Mouse (Mus musculus): Measurements from ENCODE around the gene Sec11a. TPM values are rescaled to one million over a fixed set of nuclear protein-coding genes. Genes with fewer than 3 reads are reported as not detected.

Sec11a gene
- total RNA-seq, 2 experiments from 2014 or later = 71.6 to 77.3 TPM

GRCm38 (mm10) chr7:80900944-80901501, 46.6 kb downstream of the Sec11a start, which contains the start of gene Wdr73:
Gene Wdr73, minus strand, starts transcription at chr7:80901269.
- DNase-seq (ENCODE audit: low spot score in 2 of 2) = peak; percentile 79 to 90

DNA sequence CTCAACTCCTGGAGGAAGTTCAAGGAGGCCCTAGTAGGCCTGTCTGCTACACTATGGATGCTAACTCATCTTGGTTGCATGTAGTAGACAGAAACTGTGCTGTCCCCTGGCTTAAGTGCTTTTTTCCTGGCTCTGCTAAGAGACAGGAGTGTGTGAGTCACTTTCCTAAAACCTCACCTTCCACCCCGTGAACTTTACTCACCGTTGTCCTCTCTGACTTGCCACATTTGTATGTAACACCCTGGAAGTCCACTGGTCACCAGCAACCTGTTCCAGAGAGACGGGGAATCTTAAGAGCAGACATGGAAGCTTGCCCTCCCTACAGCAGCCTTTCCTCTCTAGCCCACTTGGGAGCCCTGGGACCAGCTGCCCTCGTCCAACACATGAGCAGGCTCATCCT, 49.9 kb downstream of the Sec11a start:
- no peak for DNase-seq (ENCODE audit: low spot score in 2 of 2)

GRCm38 (mm10) chr7:80897134-80897533, 50.4 kb downstream of the Sec11a start:
- no peak for DNase-seq (ENCODE audit: low spot score in 2 of 2)

DNA sequence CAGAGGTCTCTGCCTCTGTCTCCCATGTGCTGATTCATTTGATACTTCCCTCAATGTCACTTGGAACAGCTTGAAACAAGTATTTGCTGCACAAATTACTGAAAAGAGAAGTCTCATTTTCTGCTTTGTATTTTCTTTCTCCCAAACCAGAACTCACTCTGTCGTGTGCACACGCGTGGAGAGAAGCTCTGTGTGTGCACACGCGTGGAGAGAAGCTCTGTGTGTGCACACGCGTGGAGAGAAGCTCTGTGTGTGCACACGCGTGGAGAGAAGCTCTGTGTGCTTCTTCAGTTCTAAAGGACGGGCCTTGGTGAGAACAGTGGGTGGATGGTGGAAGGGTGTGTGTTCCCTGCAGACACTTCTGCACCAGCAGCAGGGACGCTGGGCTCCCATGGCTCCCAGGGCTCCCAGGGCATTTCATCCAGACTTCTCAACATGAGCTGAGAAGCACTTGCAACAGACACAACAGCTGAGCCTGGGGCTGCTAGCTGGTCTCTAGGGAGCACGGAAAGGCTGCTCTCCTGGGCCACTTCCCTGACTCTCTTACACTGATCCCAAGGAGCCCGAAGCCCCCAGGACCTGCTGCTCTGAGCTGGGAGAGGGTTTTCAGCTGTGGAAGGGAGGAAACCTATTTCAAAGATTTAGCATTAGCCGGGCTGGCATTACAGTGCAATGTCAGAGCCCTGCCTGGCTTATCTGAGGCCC, 52.6 kb downstream of the Sec11a start:
- no peak for DNase-seq (ENCODE audit: low spot score in 2 of 2)

DNA sequence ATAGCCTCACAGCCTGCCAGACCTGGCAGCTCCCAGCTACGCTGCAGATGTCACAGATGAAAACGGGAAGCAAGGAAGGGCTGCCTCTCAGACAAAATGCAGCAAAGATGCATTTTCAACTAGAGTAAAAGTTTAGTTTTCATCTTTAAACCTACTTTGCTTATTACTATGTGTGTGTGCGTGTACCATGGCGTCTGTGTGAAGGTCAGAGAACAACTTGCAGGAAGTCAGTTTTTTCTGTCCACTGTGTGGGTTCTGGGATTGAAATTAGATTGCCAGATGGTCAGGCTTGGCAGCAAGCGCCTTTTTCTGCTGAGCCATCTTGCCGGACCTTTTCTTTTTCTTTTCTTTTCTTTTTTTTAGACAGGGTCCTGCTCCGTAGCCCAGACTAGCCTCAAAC, 53.4 kb downstream of the Sec11a start:
- no peak for DNase-seq (ENCODE audit: low spot score in 2 of 2)

- no peak for DNase-seq (ENCODE audit: low spot score in 2 of 2)
Measured at GRCm38 (mm10) chr7:80893753-80894129, 53.8 kb downstream of the Sec11a start.

GRCm38 (mm10) chr7:80893086-80893752, 54.4 kb downstream of the Sec11a start:
- no peak for DNase-seq (ENCODE audit: low spot score in 2 of 2)

DNA sequence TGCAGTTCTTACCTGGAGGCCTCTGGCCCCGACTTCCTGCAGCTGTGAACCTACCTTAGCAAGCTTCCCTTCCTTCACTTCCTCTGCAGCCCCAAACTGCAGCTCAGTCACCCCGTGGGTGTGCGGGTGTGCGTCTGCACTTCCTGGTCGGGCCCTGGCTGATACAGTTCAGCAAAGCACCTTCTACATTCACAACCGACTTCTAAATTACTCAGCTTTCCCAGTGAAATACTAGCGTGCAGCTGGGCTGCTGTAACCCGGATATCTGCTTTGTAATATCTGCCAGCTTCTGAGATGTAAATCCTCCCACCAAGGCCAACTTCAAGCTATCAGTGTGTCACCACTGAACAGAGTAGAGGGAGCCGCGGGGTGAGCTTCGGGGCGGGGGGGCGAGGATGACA, 57.7 kb downstream of the Sec11a start:
- no peak for DNase-seq (ENCODE audit: low spot score in 2 of 2)

- DNase-seq (ENCODE audit: low spot score in 2 of 2) = peak; percentile 48 to 71
Measured at GRCm38 (mm10) chr7:80889021-80889511, 58.5 kb downstream of the Sec11a start.

- no peak for DNase-seq (ENCODE audit: low spot score in 2 of 2)
Measured at GRCm38 (mm10) chr7:80888595-80888994, 59.0 kb downstream of the Sec11a start.

DNA sequence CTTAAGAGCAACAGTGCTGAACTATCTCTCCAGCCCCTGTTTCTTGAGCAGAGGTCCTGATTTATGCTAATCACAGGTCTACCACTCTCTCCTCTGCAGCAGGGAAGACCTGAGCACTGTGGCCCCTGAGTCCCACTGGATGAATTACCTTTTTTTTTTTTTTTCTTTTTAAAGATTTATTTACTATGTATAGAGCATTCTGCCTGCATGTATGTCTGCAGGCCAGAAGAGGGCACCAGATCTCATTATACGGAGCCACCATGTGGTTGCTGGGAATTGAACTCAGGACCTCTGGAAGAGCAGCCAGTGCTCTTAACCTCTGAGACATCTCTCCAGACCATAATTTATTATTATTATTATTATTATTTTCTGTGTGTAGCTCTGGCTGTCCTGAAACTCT, 61.9 kb downstream of the Sec11a start:
- no peak for DNase-seq (ENCODE audit: low spot score in 2 of 2)

DNA sequence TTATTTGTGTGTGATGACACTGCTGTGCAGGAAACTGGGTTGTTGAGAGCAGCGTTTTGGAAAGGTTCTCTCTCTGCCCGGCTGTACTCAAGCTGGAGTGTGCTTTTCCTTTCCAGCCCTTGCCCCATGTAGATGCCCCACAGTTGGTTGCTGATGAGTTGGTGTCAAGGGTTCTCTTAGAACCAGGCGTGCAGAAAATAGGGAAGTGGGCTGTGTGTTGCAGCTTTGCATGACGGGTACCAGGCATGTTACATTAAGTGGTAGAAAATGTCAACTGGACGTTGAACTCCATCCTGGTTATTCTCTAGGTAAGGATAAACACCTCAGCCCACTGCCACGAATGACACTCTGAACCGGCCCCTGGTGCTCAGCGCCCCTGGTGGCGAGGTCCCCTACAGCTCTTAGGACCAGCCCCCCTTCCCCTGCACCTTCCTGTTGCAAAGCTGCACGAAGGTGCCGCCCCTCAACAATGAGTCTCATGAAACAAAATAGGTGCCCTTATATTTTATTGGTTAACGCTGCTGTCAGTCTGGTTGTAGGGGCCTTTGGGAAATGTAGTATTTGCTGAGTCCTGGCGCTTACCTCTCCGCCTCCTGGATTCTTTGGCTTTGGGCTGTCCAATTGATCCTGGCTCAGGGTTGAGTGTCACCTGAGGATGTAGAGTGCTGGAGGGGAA, 64.6 kb downstream of the Sec11a start:
- no peak for DNase-seq (ENCODE audit: low spot score in 2 of 2)

GRCm38 (mm10) chr7:80875727-80876126, 71.9 kb downstream of the Sec11a start:
- no peak for DNase-seq (ENCODE audit: low spot score in 2 of 2)

- DNase-seq (ENCODE audit: low spot score in 2 of 2) = no peak
Measured at GRCm38 (mm10) chr7:80873631-80874030, 73.9 kb downstream of the Sec11a start.

GRCm38 (mm10) chr7:80873038-80873437, 74.5 kb downstream of the Sec11a start:
- DNase-seq (ENCODE audit: low spot score in 2 of 2) = no peak

GRCm38 (mm10) chr7:80868686-80869085, 78.9 kb downstream of the Sec11a start:
- DNase-seq (ENCODE audit: low spot score in 2 of 2) = no peak

GRCm38 (mm10) chr7:80866514-80867147, 80.9 kb downstream of the Sec11a start:
- no peak for DNase-seq (ENCODE audit: low spot score in 2 of 2)

- DNase-seq (ENCODE audit: low spot score in 2 of 2) = no peak
Measured at GRCm38 (mm10) chr7:80865521-80865920, 82.1 kb downstream of the Sec11a start.

DNA sequence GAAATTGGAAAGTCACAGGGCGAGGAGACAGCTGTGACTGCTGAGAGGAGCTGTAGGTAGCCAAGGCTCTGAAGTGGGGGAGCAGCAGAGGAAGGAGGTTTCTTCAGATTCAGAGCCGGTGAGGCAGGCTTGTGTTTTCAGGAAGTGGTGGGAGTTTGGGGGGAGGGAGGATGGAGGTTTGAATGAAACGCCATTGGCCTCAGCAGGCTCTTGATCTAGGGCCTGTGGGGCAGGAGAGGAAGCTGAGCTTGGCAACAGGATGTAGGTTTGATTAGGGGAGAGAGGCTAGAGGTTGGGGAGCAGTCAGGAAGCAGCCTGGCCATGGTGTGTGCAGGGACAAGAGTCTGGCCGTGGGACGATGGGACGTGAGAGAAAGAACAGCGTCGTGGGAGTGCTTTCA, 82.7 kb downstream of the Sec11a start:
- no peak for DNase-seq (ENCODE audit: low spot score in 2 of 2)

GRCm38 (mm10) chr7:80864151-80864550, 83.4 kb downstream of the Sec11a start:
- no peak for DNase-seq (ENCODE audit: low spot score in 2 of 2)

DNA sequence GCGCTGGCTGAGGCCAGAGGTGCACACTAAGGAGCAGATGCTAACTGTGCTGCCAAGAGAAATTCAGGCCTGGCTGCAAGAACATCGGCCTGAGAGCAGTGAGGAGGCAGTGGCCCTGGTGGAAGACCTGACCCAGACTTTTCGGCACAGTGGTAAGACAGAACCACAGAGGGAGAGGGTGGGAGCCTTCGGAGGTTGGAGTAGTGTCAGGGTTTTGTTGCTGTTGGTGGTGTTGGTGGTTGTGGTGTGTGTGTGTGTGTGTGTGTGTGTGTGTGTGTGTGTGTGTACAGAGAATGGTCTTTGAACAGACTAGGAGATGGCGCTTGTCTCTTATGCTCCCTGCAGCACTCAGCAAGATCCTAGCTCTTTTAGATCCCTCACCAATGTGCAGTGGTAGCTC, 84.1 kb downstream of the Sec11a start:
- no peak for DNase-seq (ENCODE audit: low spot score in 2 of 2)
